Mouse (Mus musculus) hindbrain, embryonic 11.5 days (tissue): ENCODE measurements around the gene Edem1. TPM values are rescaled to one million over a fixed set of nuclear protein-coding genes. Genes with fewer than 3 reads are reported as not detected.

ENCODE experiments used
- ATAC-seq: fragments of 200-750 bp; cut with Nextera tagmentation; 2 replicates; pipeline ENCODE4 v1.8.0; 2017; ENCODE audit warnings: mild to moderate bottlenecking, moderate TSS enrichment, moderate library complexity; ENCODE audit not compliant: low FRiP score
- DNase-seq: peaks from one replicate; pipeline ENCODE4 v3.0.0-alpha.2; 2015; ENCODE audit warnings: low spot score
- H3K27ac ChIP-seq: fragments of 300-500 bp; sonication (generic); 2 replicates; pipeline ENCODE4 v1.5.1; 2014; ENCODE audit warnings: mild to moderate bottlenecking, low read depth, low read length
- H3K27me3 ChIP-seq: fragments of 300-500 bp; sonication (generic); 2 replicates; pipeline ENCODE4 v1.6.1; 2014; ENCODE audit warnings: mild to moderate bottlenecking, low read length, moderate library complexity, mixed read lengths; ENCODE audit not compliant: control insufficient read depth, insufficient read depth
- H3K36me3 ChIP-seq: fragments of 300-500 bp; sonication (generic); 2 replicates; pipeline ENCODE4 v1.6.1; 2014; ENCODE audit warnings: mild to moderate bottlenecking, low read length, moderate library complexity, mixed read lengths; ENCODE audit not compliant: control insufficient read depth, insufficient read depth
- H3K4me1 ChIP-seq: fragments of 300-500 bp; sonication (generic); replicated peaks from 2 replicates; pipeline ENCODE4 v1.6.1; 2014; ENCODE audit warnings: low read length, mixed read lengths; ENCODE audit not compliant: control insufficient read depth, insufficient read depth
- H3K4me2 ChIP-seq: fragments of 300-500 bp; sonication (generic); replicated peaks from 2 replicates; pipeline ENCODE4 v1.6.1; 2014; ENCODE audit warnings: mild to moderate bottlenecking, low read depth, low read length
- H3K4me3 ChIP-seq: fragments of 300-500 bp; sonication (generic); 2 replicates; pipeline ENCODE4 v1.5.1; 2014; ENCODE audit warnings: low read depth, low read length
- H3K9ac ChIP-seq: fragments of 300-500 bp; sonication (generic); 2 replicates; pipeline ENCODE4 v1.6.1; 2014; ENCODE audit warnings: low read depth, low read length
- H3K9me3 ChIP-seq: fragments of 300-500 bp; sonication (generic); 2 replicates; pipeline ENCODE4 v1.6.1; 2016; ENCODE audit warnings: low read length; ENCODE audit not compliant: control insufficient read depth
- WGBS: fragments of 180-500 bp; shearing (Covaris S2); extraction: QIAGEN DNeasy Blood & Tissue Kit; methylation state at CpG from one replicate; pipeline ENCODE4 v1.1.7; 2014; 5-methylcytosine and 5-hydroxymethylcytosine counted together
- polyA plus RNA-seq: library from polyadenylated mRNA; unstranded; fragments of >200 nt; fragmentation: Nextera tagmentation; extraction: Ambion mirVana; gene quantifications from 2 replicates; pipeline ENCODE4 v1.2.1, GENCODE M21; 2014

Edem1 gene
- polyA plus RNA-seq, 1 experiment from 2014 or later: 22.2 TPM

- Histone ChIP-seq H3K36me3 (no peaks in the 10 kb centered on the region), H3K9ac (no peak overlapping the region), H3K4me2 (no peak overlapping the region), H3K9me3 (no peaks in the 10 kb centered on the region), H3K27ac (no peak overlapping the region), H3K27me3 (no peaks in the 10 kb centered on the region), H3K4me1 (peaks cover 1% of the 10 kb centered on the region; the same call in 1 of the 2 replicates), H3K4me3 (no peak overlapping the region)
- WGBS: 84% methylated on average over 7 of the region's 7 CpGs
- ATAC-seq: no peak
- no peak for DNase-seq
These were observed 3.5 kb upstream of the Edem1 start for GRCm38 (mm10) chr6:108824816-108825545.

- ATAC-seq (no peak), DNase-seq (no peak)
- Histone ChIP-seq H3K27ac (no peak overlapping the region), H3K4me2 (no peak overlapping the region), H3K9ac (no peak overlapping the region), H3K27me3 (no peaks in the 10 kb centered on the region), H3K4me1 (peaks cover 4% of the 10 kb centered on the region; the same call in 1 of the 2 replicates), H3K36me3 (no peaks in the 10 kb centered on the region), H3K9me3 (no peaks in the 10 kb centered on the region), H3K4me3 (no peak overlapping the region)
- 81% methylated on average over 3 of the region's 3 CpGs for WGBS
These were observed 2.4 kb upstream of the Edem1 start for GRCm38 (mm10) chr6:108826070-108826469.

- DNase-seq: no peak
- Histone ChIP-seq H3K4me3 (peak overlapping the region; percentile 92), H3K27ac (no peak overlapping the region), H3K9me3 (no peaks in the 10 kb centered on the region), H3K4me2 (peak overlapping the region; percentile 59; the same call in 1 of the 2 replicates), H3K36me3 (no peaks in the 10 kb centered on the region), H3K4me1 (peaks cover 4% of the 10 kb centered on the region; the same call in 1 of the 2 replicates), H3K9ac (no peak overlapping the region), H3K27me3 (no peaks in the 10 kb centered on the region)
- WGBS: 24% methylated on average over 5 of the region's 5 CpGs
- no peak for ATAC-seq
These were observed 1.0 kb upstream of the Edem1 start for GRCm38 (mm10) chr6:108827336-108827920.

GRCm38 (mm10) chr6:108828872-108829271, 431 bp downstream of the Edem1 start:
- ATAC-seq: peak; percentile 73
- Histone ChIP-seq H3K27ac (peak overlapping the region; percentile 83), H3K9ac (peak overlapping the region; percentile 95), H3K27me3 (no peaks in the 10 kb centered on the region), H3K4me1 (peaks cover 4% of the 10 kb centered on the region; the same call in 1 of the 2 replicates), H3K4me2 (peak overlapping the region; percentile 59), H3K36me3 (no peaks in the 10 kb centered on the region), H3K4me3 (peak overlapping the region; percentile 92), H3K9me3 (no peaks in the 10 kb centered on the region)
- DNase-seq: no peak
- WGBS: under 1% methylated on average over 47 of the region's 56 CpGs

- H3K27ac ChIP-seq: no peak overlapping the region
- no peaks in the 10 kb centered on the region for H3K36me3 ChIP-seq
- H3K4me3 ChIP-seq: peak overlapping the region; percentile 92
- WGBS: 20% methylated on average over 22 of the region's 22 CpGs
- H3K4me1 ChIP-seq: peaks cover 4% of the 10 kb centered on the region; the same call in 1 of the 2 replicates
- no peaks in the 10 kb centered on the region for H3K9me3 ChIP-seq
- H3K4me2 ChIP-seq: peak overlapping the region; percentile 59
- no peak for ATAC-seq
- DNase-seq: peak; percentile 43
- no peaks in the 10 kb centered on the region for H3K27me3 ChIP-seq
- peak overlapping the region; percentile 95 for H3K9ac ChIP-seq
These were observed 1.2 kb downstream of the Edem1 start for GRCm38 (mm10) chr6:108829386-108830370.

GRCm38 (mm10) chr6:108832170-108832569, 3.7 kb downstream of the Edem1 start:
- Histone ChIP-seq H3K4me2 (no peak overlapping the region), H3K9ac (no peak overlapping the region), H3K4me1 (peaks cover 4% of the 10 kb centered on the region; the same call in 1 of the 2 replicates), H3K9me3 (no peaks in the 10 kb centered on the region), H3K4me3 (no peak overlapping the region), H3K36me3 (no peaks in the 10 kb centered on the region), H3K27ac (no peak overlapping the region), H3K27me3 (no peaks in the 10 kb centered on the region)
- WGBS: 82% methylated on average over 1 of the region's 1 CpGs
- no peak for ATAC-seq
- DNase-seq: no peak

GRCm38 (mm10) chr6:108832989-108833388, 4.5 kb downstream of the Edem1 start:
- Histone ChIP-seq H3K27me3 (no peaks in the 10 kb centered on the region), H3K27ac (no peak overlapping the region), H3K4me3 (no peak overlapping the region), H3K9me3 (no peaks in the 10 kb centered on the region), H3K4me2 (no peak overlapping the region), H3K4me1 (peaks cover 4% of the 10 kb centered on the region; the same call in 1 of the 2 replicates), H3K36me3 (no peaks in the 10 kb centered on the region), H3K9ac (no peak overlapping the region)
- ATAC-seq (no peak), DNase-seq (no peak)
- WGBS: 91% methylated on average over 6 of the region's 6 CpGs

GRCm38 (mm10) chr6:108833963-108834697, 5.7 kb downstream of the Edem1 start:
- Histone ChIP-seq H3K36me3 (no peaks in the 10 kb centered on the region), H3K4me3 (no peak overlapping the region), H3K9me3 (no peaks in the 10 kb centered on the region), H3K27ac (no peak overlapping the region), H3K27me3 (no peaks in the 10 kb centered on the region), H3K4me2 (no peak overlapping the region), H3K9ac (no peak overlapping the region), H3K4me1 (peaks cover 4% of the 10 kb centered on the region; the same call in 1 of the 2 replicates)
- ATAC-seq (no peak), DNase-seq (no peak)
- 85% methylated on average over 8 of the region's 8 CpGs for WGBS
